Mouse (Mus musculus): ENCODE results near the gene Zfp628.

The Zfp628 gene

GRCm38 (mm10) chr7:4943223-4943815 lies 28.3 kb downstream of the Zfp628 start:
- peak; percentile 95 for DNase-seq

GRCm38 (mm10) chr7:4947855-4948254 lies 32.8 kb downstream of the Zfp628 start:
- no peak for DNase-seq

- DNase-seq: no peak
These were observed 33.4 kb downstream of the Zfp628 start for GRCm38 (mm10) chr7:4948386-4948785.

- DNase-seq: no peak
These were observed 35.7 kb downstream of the Zfp628 start for GRCm38 (mm10) chr7:4950561-4951342.

- no peak for DNase-seq
These were observed 38.9 kb downstream of the Zfp628 start for GRCm38 (mm10) chr7:4953815-4954445.

GRCm38 (mm10) chr7:4957361-4957760 lies 42.3 kb downstream of the Zfp628 start:
- DNase-seq: no peak

- no peak for DNase-seq
These were observed 48.5 kb downstream of the Zfp628 start for GRCm38 (mm10) chr7:4963527-4963926.

GRCm38 (mm10) chr7:4964272-4964671 lies 49.3 kb downstream of the Zfp628 start, which contains the start of gene Sbk2:
Gene Sbk2, minus strand, starts transcription at chr7:4964406.
- DNase-seq: peak; percentile 87

- DNase-seq: no peak
These were observed 50.0 kb downstream of the Zfp628 start for GRCm38 (mm10) chr7:4964988-4965387.

GRCm38 (mm10) chr7:4971068-4971467 lies 56.1 kb downstream of the Zfp628 start, which contains the start of gene Sbk3:
Gene Sbk3, minus strand, starts transcription at chr7:4971168.
- no peak for DNase-seq
